Mouse (Mus musculus) brain, embryonic 14.5 days (tissue): ENCODE results near the gene Steap4. TPM values are rescaled to one million over a fixed set of nuclear protein-coding genes. Genes with fewer than 3 reads are reported as not detected.
"Not testable (repeated sequence)": the region's sequence is repeated elsewhere in the genome, so short reads cannot be mapped to it uniquely, and the experiment has no call there.

Source experiments
- DNase-seq: peaks from one replicate; pipeline ENCODE4 v3.0.0-alpha.2; 2011; ENCODE audit warnings: low read depth
- CTCF ChIP-seq: fragments of 200-500 bp; IDR thresholded peaks from 2 replicates; pipeline ENCODE4 v1.5.1; 2012; ENCODE audit warnings: inconsistent platforms, mild to moderate bottlenecking, moderate library complexity, borderline replicate concordance; ENCODE audit not compliant: insufficient read depth, insufficient read length; ENCODE audit errors: extremely low read depth
- POLR2A ChIP-seq: fragments of 200-500 bp; IDR thresholded peaks from 2 replicates; pipeline ENCODE4 v1.6.1; 2012; ENCODE audit warnings: mild to moderate bottlenecking, inconsistent platforms, borderline replicate concordance; ENCODE audit not compliant: poor library complexity, insufficient read depth, insufficient read length, severe bottlenecking; ENCODE audit errors: extremely low read depth
- polyA plus RNA-seq: library from polyadenylated mRNA; depleted of rRNA; stranded (reverse); fragments of >200 nt; gene quantifications from 2 replicates; pipeline ENCODE4 v1.2.3, GENCODE M21; 2012; rRNA removed

Gene Steap4
- polyA plus RNA-seq: 0.16 and 0.23 TPM in 2 replicates

GRCm38 (mm10) chr5:7960176-7960575, at the start of gene Steap4:
TSS of gene Steap4 (plus strand) at chr5:7960457.
- TF ChIP-seq CTCF (no peak), POLR2A (no peak)
- DNase-seq: peak; percentile 27

DNA sequence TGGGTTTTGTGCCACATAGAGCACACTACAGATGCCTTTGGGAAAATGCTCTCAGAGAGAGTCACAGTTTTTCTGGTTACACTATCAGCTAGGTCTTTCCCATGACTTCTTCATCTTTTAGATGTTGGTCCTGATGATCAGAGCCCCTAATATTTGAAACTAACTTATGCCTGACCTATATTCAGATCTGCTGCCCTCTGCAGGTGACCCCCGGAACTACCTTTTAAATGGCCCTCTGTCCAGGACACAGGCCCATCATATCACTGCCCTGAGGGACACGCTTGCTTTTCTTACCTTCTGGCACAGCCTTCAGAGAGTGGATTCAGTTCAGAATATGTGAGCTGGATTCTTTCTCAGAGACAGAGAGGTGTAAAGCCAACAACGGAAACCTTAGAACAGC, 48.3 kb upstream of the Steap4 start:
- no peak for TF ChIP-seq POLR2A
- TF ChIP-seq CTCF: peak; percentile 31; the same call in 1 of the 2 replicates
- no peak for DNase-seq

DNA sequence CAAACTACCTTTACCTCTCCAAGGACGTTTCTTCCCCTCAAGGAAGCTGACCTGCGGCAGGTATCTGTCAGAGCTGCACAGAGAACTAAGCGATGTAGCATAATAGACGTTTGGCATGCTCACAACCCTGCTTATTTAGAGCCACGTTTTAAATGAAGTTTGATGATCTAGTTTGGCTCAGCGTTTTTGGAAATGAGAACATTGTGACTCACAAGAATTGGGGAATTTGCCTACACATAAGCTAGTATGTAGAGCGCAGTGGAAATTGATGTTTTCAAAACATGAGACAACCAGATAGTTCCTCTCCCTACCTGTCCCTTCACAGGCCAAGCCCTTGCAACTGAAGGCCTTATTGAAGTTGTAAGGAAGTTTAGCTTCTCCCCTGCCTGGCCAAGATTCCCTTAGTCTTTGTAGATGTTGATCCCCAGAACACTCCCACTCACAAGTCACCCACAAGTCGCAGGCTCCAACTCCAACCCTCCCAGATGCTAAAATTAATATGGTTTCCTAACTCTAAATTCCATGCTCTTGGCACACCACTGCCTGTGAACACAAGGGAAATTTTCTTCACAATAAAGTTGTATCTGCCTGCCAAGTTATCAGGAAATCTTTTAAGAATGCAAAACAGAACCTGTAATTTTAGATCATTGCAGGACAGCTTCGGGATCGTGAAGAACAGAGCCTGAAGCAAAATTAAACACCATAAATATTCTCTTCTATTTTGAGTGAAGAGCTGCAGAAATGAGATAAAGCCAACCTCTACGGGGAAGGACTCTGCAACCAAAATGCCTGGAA, 42.6 kb upstream of the Steap4 start:
- no peak for DNase-seq
- no peak for TF ChIP-seq POLR2A
- TF ChIP-seq CTCF: no peak

GRCm38 (mm10) chr5:7918296-7918579, 42.0 kb upstream of the Steap4 start:
- no peak for TF ChIP-seq CTCF
- TF ChIP-seq POLR2A: no peak
- no peak for DNase-seq

DNA sequence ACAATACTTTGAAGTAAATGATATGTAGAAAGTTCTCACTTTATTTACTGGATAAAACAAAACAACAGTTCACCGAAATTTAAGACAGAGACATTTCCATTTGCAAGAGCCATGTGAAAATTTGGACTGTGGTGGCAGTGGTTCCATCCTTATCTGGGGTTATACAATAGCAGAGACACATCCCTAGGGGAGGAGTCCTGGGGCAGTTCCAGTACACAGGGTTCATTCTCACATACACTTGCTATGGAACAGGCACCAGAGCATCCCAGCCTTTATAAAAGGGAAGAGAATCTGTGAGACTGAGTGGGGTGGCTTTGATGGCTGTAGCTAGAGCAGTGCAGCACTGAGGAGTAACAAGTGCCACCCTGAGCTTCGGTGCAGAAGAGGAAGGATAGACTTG, 40.6 kb upstream of the Steap4 start:
- DNase-seq: no peak
- TF ChIP-seq CTCF: no peak
- TF ChIP-seq POLR2A: no peak

DNA sequence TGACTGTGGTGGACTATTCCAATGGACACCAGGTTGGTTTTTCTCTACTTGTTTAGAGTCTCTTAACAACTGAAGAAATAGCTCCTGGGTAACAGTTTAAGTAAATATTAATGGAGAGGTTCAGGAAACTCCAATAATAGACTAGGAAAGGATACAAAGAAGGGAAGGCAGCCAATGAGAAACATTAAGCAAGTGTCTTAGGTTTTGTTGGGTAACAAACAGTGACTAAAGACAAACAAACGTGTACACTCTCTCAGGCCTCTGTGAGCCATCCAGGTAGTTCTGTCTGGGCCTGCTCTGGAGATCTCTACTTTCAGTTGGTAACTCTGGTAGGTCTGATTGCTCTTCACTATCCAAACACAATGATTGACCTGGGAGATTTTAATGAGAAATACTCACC, 37.5 kb upstream of the Steap4 start:
- TF ChIP-seq CTCF (no peak), POLR2A (no peak)
- DNase-seq: no peak

GRCm38 (mm10) chr5:7923666-7924065, 36.6 kb upstream of the Steap4 start:
- no peak for DNase-seq
- no peak for TF ChIP-seq CTCF
- no peak for TF ChIP-seq POLR2A

DNA sequence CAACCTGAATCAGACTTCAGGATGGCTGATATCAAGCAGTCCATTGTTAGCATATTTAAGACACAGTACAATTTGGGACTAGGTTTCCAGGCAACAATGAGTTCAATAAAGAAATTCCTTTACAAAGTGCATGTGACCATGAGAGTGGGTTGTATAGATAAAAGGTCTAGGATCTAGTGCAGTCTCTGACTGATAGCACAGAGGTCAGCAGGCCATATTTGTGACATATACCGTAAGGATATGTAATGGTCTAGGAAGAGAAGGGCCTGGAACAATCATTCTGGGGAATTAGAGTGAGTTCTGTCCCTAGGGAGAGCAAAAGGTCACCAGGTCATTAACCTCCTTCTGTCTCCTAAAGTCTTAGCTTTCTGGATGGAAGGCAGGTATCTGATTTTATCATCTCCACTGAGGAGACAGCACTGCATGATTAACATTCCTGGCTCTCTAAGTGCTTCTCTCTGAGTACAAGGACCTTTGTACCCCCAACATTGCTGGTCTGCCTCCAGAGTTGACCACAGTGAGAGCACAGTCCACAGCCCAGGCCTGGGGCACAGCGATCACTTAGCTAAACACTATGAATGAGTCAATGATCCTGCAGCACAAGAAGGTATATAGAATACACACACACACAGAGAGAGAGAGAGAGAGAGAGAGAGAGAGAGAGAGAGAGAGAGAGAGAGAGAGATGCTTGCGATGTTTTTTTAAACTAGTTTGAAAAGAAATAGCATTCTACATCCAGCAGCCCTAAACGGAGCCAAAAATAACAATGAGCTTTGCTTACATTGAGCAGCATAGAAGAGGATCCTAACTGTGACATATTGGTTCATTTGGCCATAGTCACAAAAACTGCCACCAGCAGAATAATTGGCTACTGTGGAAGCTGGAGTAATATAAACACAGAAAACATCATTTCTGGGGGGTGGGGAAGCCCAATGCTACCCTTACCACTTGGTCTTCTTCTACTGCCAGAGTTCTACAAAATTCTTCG, 27.7 kb upstream of the Steap4 start:
- peak; percentile 15 for DNase-seq
- no peak for TF ChIP-seq POLR2A
- no peak for TF ChIP-seq CTCF

- DNase-seq: not testable (repeated sequence)
Observed at GRCm38 (mm10) chr5:7933495-7933894, 26.8 kb upstream of the Steap4 start.

DNA sequence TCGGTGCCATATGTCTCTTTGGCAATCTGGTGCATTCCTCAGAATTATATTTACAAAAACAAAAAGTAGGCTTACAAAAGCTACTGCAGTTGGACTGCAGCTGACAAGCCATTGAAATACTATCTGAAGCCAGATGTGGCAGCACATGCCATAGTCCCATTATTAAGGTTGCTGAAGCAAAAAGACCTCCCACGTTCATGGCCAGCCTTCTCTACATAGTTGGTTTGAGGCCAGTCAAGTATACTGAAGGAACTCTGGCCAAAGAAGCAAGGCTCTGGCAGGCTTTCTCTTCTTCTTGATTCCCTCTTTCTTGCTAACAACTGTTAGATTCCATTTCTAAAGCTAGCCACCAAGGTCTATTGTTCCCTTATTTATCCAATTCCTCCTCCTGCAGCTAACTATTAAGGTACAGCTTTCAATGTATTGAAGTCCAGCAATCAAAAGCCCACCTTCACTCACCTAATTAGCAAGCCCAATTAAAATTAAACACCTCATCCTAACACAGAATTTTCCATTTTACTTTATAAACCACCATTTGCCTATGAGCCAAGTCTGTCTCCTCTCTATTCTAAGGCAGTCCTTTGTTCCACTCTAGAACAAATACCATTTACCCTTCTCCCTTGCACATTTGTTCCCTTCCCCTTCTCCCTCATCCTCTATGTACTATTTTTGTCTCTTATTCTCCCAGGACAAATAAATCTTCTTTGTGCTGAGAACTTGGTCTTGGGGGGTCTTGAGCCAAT, 26.2 kb upstream of the Steap4 start:
- peak; percentile 70 for DNase-seq
- TF ChIP-seq POLR2A: no peak
- no peak for TF ChIP-seq CTCF

- TF ChIP-seq CTCF (no peak), POLR2A (no peak)
- DNase-seq: no peak
Observed at GRCm38 (mm10) chr5:7954838-7955237, 5.4 kb upstream of the Steap4 start.
